Mouse (Mus musculus) limb, embryonic 11.5 days (tissue): ENCODE results near the gene Wdfy4. TPM values are rescaled to one million over a fixed set of nuclear protein-coding genes. Genes with fewer than 3 reads are reported as not detected.

Experiments
- ATAC-seq: fragments of 200-750 bp; cut with Nextera tagmentation; 2 replicates; pipeline ENCODE4 v1.8.0; 2017; ENCODE audit warnings: low read depth; ENCODE audit not compliant: insufficient number of reproducible peaks, low FRiP score, low TSS enrichment
- DNase-seq: peaks from one replicate; pipeline ENCODE4 v3.0.0-alpha.2; 2015; ENCODE audit warnings: low spot score
- H3K27ac ChIP-seq: fragments of 300-500 bp; sonication (generic); replicated peaks from 2 replicates; pipeline ENCODE4 v1.5.1; 2014; ENCODE audit warnings: low read depth, mild to moderate bottlenecking, low read length
- H3K27me3 ChIP-seq: fragments of 300-500 bp; sonication (generic); 2 replicates; pipeline ENCODE4 v1.6.1; 2014; ENCODE audit warnings: mild to moderate bottlenecking, low read length, mixed read lengths; ENCODE audit not compliant: control insufficient read depth, insufficient read depth
- H3K36me3 ChIP-seq: fragments of 300-500 bp; sonication (generic); 2 replicates; pipeline ENCODE4 v1.6.1; 2014; ENCODE audit warnings: mild to moderate bottlenecking, low read length, moderate library complexity, mixed read lengths; ENCODE audit not compliant: control insufficient read depth, insufficient read depth
- H3K4me1 ChIP-seq: fragments of 300-500 bp; sonication (generic); 2 replicates; pipeline ENCODE4 v1.6.1; 2014; ENCODE audit warnings: low read length, mixed read lengths; ENCODE audit not compliant: control insufficient read depth, insufficient read depth
- H3K4me2 ChIP-seq: fragments of 300-500 bp; sonication (generic); 2 replicates; pipeline ENCODE4 v1.6.1; 2014; ENCODE audit warnings: low read depth, mild to moderate bottlenecking, moderate library complexity; ENCODE audit not compliant: severe bottlenecking
- H3K4me3 ChIP-seq: fragments of 300-500 bp; sonication (generic); 2 replicates; pipeline ENCODE4 v1.5.1; 2014; ENCODE audit warnings: low read depth, low read length
- H3K9ac ChIP-seq: fragments of 300-500 bp; sonication (generic); 2 replicates; pipeline ENCODE4 v1.6.1; 2014; ENCODE audit warnings: mild to moderate bottlenecking, low read length
- H3K9me3 ChIP-seq: fragments of 300-500 bp; sonication (generic); 2 replicates; pipeline ENCODE4 v1.6.1; 2016; ENCODE audit warnings: low read length; ENCODE audit not compliant: control insufficient read depth
- WGBS: fragments of 180-500 bp; shearing (Covaris S2); extraction: QIAGEN DNeasy Blood & Tissue Kit; methylation state at CpG from one replicate; pipeline ENCODE4 v1.1.7; 2014; 5-methylcytosine and 5-hydroxymethylcytosine counted together
- polyA plus RNA-seq: library from polyadenylated mRNA; unstranded; fragments of >200 nt; fragmentation: Nextera tagmentation; extraction: Ambion mirVana; gene quantifications from 2 replicates; pipeline ENCODE4 v1.2.1, GENCODE M21; 2014

Gene Wdfy4
- polyA plus RNA-seq, 1 experiment from 2014 or later = 0.24 TPM

GRCm38 (mm10) chr14:33053441-33053840 lies 131.9 kb downstream of the Wdfy4 start:
- ATAC-seq (no peak), DNase-seq (no peak)
- 79% methylated on average over 8 of the region's 8 CpGs for WGBS
- Histone ChIP-seq H3K9me3 (no peaks in the 10 kb centered on the region), H3K4me2 (no peak overlapping the region), H3K9ac (no peak overlapping the region), H3K27me3 (no peaks in the 10 kb centered on the region), H3K36me3 (no peaks in the 10 kb centered on the region), H3K4me1 (no peaks in the 10 kb centered on the region), H3K4me3 (no peak overlapping the region), H3K27ac (no peak overlapping the region)

GRCm38 (mm10) chr14:33045217-33045616 lies 140.1 kb downstream of the Wdfy4 start:
- Histone ChIP-seq H3K36me3 (no peaks in the 10 kb centered on the region), H3K4me2 (no peak overlapping the region), H3K4me1 (no peaks in the 10 kb centered on the region), H3K27me3 (no peaks in the 10 kb centered on the region), H3K9ac (no peak overlapping the region), H3K27ac (no peak overlapping the region), H3K9me3 (no peaks in the 10 kb centered on the region), H3K4me3 (no peak overlapping the region)
- ATAC-seq = no peak
- no peak for DNase-seq
- 88% methylated on average over 3 of the region's 3 CpGs for WGBS

- Histone ChIP-seq H3K27ac (no peak overlapping the region), H3K9me3 (no peaks in the 10 kb centered on the region), H3K4me2 (no peak overlapping the region), H3K9ac (no peak overlapping the region), H3K36me3 (no peaks in the 10 kb centered on the region), H3K27me3 (no peaks in the 10 kb centered on the region), H3K4me3 (no peak overlapping the region), H3K4me1 (no peaks in the 10 kb centered on the region)
- ATAC-seq (no peak), DNase-seq (no peak)
- WGBS = 51% methylated on average over 3 of the region's 3 CpGs
These were observed 148.5 kb downstream of the Wdfy4 start for GRCm38 (mm10) chr14:33036811-33037210.

GRCm38 (mm10) chr14:33035386-33035785 lies 149.9 kb downstream of the Wdfy4 start:
- H3K27me3 ChIP-seq = no peaks in the 10 kb centered on the region
- no peak overlapping the region for H3K4me3 ChIP-seq
- no peak for ATAC-seq
- no peak overlapping the region for H3K4me2 ChIP-seq
- H3K9ac ChIP-seq = no peak overlapping the region
- no peak for DNase-seq
- WGBS = 24% methylated on average over 5 of the region's 5 CpGs
- H3K36me3 ChIP-seq = no peaks in the 10 kb centered on the region
- no peaks in the 10 kb centered on the region for H3K4me1 ChIP-seq
- no peaks in the 10 kb centered on the region for H3K9me3 ChIP-seq
- H3K27ac ChIP-seq = no peak overlapping the region

- Histone ChIP-seq H3K27ac (no peak overlapping the region), H3K4me3 (no peak overlapping the region), H3K27me3 (no peaks in the 10 kb centered on the region), H3K36me3 (no peaks in the 10 kb centered on the region), H3K4me2 (no peak overlapping the region), H3K4me1 (no peaks in the 10 kb centered on the region), H3K9me3 (no peaks in the 10 kb centered on the region), H3K9ac (no peak overlapping the region)
- DNase-seq (peak; percentile 66), ATAC-seq (no peak)
- WGBS = 33% methylated on average over 6 of the region's 6 CpGs
These were observed 151.9 kb downstream of the Wdfy4 start for GRCm38 (mm10) chr14:33033424-33033823.

- H3K9ac ChIP-seq = no peak overlapping the region
- H3K36me3 ChIP-seq = no peaks in the 10 kb centered on the region
- H3K9me3 ChIP-seq = no peaks in the 10 kb centered on the region
- no peak overlapping the region for H3K4me3 ChIP-seq
- ATAC-seq (no peak), DNase-seq (no peak)
- H3K4me1 ChIP-seq = no peaks in the 10 kb centered on the region
- 71% methylated on average over 3 of the region's 3 CpGs for WGBS
- no peak overlapping the region for H3K4me2 ChIP-seq
- no peak overlapping the region for H3K27ac ChIP-seq
- H3K27me3 ChIP-seq = no peaks in the 10 kb centered on the region
These were observed 154.5 kb downstream of the Wdfy4 start for GRCm38 (mm10) chr14:33030849-33031248.

- H3K9me3 ChIP-seq = no peaks in the 10 kb centered on the region
- H3K4me3 ChIP-seq = no peak overlapping the region
- H3K27me3 ChIP-seq = no peaks in the 10 kb centered on the region
- 76% methylated on average over 5 of the region's 5 CpGs for WGBS
- H3K4me1 ChIP-seq = no peaks in the 10 kb centered on the region
- no peak overlapping the region for H3K4me2 ChIP-seq
- no peaks in the 10 kb centered on the region for H3K36me3 ChIP-seq
- no peak overlapping the region for H3K27ac ChIP-seq
- ATAC-seq = no peak
- H3K9ac ChIP-seq = no peak overlapping the region
- DNase-seq = no peak
These were observed 165.7 kb downstream of the Wdfy4 start for GRCm38 (mm10) chr14:33019606-33020005.

- Histone ChIP-seq H3K27ac (no peak overlapping the region), H3K36me3 (no peaks in the 10 kb centered on the region), H3K9me3 (no peaks in the 10 kb centered on the region), H3K27me3 (no peaks in the 10 kb centered on the region), H3K4me2 (no peak overlapping the region), H3K9ac (no peak overlapping the region), H3K4me1 (no peaks in the 10 kb centered on the region), H3K4me3 (no peak overlapping the region)
- WGBS = 81% methylated on average over 3 of the region's 3 CpGs
- no peak for DNase-seq
- ATAC-seq = no peak
These were observed 166.3 kb downstream of the Wdfy4 start for GRCm38 (mm10) chr14:33019050-33019449.

GRCm38 (mm10) chr14:33007638-33008037 lies 177.7 kb downstream of the Wdfy4 start:
- Histone ChIP-seq H3K27ac (no peak overlapping the region), H3K9ac (no peak overlapping the region), H3K36me3 (no peaks in the 10 kb centered on the region), H3K4me1 (no peaks in the 10 kb centered on the region), H3K4me3 (no peak overlapping the region), H3K4me2 (no peak overlapping the region), H3K9me3 (peaks cover 2% of the 10 kb centered on the region; the same call in 1 of the 2 replicates), H3K27me3 (no peaks in the 10 kb centered on the region)
- 76% methylated on average over 1 of the region's 1 CpGs for WGBS
- DNase-seq = no peak
- ATAC-seq = no peak
